Mouse (Mus musculus) brain, embryonic 18.5 days (tissue): ENCODE data around the gene Ces4a.
"Not testable (repeated sequence)": the region's sequence is repeated elsewhere in the genome, so short reads cannot be mapped to it uniquely, and the experiment has no call there.

Source experiments
- DNase-seq: peaks from one replicate; pipeline ENCODE4 v3.0.0-alpha.2; 2012; ENCODE audit warnings: low read depth, low spot score

Ces4a gene

DNA sequence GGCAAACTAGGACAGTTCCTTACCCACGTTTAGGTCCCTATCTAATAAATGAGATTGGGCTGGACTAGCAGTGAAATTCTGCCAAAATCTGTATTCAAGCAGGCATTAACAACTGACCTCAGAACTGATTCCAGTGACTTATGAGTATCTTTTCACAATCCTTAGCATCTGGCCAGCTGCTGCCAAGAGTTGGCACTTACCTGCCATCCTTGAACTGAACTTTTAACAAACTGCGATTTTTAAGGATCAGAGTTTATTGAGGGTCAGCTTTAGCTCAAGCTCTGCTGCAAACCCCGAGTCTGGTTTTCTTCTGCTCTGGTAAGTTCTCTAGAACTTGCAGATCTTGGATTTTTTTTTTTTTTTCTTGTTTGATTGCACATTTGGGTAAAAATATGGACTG is 38.0 kb downstream of the Ces4a start:
- DNase-seq: no peak

- DNase-seq: no peak
These were observed 38.4 kb downstream of the Ces4a start for GRCm38 (mm10) chr8:105170041-105170380.

- peak; percentile 87 for DNase-seq
These were observed 38.9 kb downstream of the Ces4a start, which contains the start of gene Cbfb for GRCm38 (mm10) chr8:105170381-105171115. Cbfb (plus strand) TSS chr8:105170674.

- no peak for DNase-seq
These were observed 39.8 kb downstream of the Ces4a start for GRCm38 (mm10) chr8:105171116-105172002.

GRCm38 (mm10) chr8:105172003-105172362 is 40.4 kb downstream of the Ces4a start:
- DNase-seq: no peak

GRCm38 (mm10) chr8:105175287-105175686 is 43.7 kb downstream of the Ces4a start:
- DNase-seq: not testable (repeated sequence)

GRCm38 (mm10) chr8:105178211-105178800 is 46.7 kb downstream of the Ces4a start:
- DNase-seq: no peak

GRCm38 (mm10) chr8:105182201-105182600 is 50.6 kb downstream of the Ces4a start:
- DNase-seq: no peak

DNA sequence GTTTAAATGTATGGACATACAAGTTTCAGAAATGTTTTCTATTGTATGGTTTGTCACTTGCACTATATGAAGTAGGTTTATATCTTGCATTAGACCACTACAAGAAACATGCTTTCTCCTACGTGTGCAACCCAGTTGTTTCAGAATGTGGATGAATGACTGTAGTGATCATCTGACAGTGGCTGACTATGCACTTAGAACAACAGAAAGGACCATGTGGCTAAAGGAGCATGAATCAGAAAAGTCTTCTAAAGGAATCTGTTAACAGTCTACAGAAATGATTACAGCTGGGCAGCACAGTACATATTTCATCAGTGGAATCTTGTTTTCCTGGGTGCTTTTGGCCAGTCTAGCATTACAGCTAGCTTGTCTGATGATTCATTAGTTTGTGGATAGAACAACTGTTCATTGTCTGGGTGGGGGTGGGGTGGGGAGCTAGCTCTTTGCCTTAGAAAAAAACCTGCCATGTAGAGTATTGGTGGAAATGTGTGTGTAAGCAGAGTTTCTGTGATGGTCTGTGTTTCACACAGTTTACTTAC is 54.9 kb downstream of the Ces4a start:
- no peak for DNase-seq

GRCm38 (mm10) chr8:105192182-105192581 is 60.6 kb downstream of the Ces4a start:
- DNase-seq: no peak
